Mouse (Mus musculus) cerebellum, postnatal 36 days (tissue): ENCODE results near the gene Gm49388.
"Not testable (repeated sequence)": the region's sequence is repeated elsewhere in the genome, so short reads cannot be mapped to it uniquely, and the experiment has no call there.

ENCODE experiments used
- DNase-seq, 2 experiments: peaks; one replicate each; pipeline ENCODE4 v3.0.0; 2021 to 2022; ENCODE audit warnings: mixed read lengths in 2 of 2

Gm49388 gene

GRCm38 (mm10) chr7:127808821-127809220 is 23.4 kb downstream of the Gm49388 start:
- DNase-seq, result no peak

GRCm38 (mm10) chr7:127809846-127810245 is 24.4 kb downstream of the Gm49388 start:
- DNase-seq, result no peak

GRCm38 (mm10) chr7:127810650-127811049 is 25.2 kb downstream of the Gm49388 start:
- DNase-seq, result no peak

GRCm38 (mm10) chr7:127811240-127811639 is 25.8 kb downstream of the Gm49388 start:
- no peak for DNase-seq

- peak in 1 of 2 experiments; percentile 59 for DNase-seq
Observed at GRCm38 (mm10) chr7:127812292-127812691, 26.9 kb downstream of the Gm49388 start.

DNA sequence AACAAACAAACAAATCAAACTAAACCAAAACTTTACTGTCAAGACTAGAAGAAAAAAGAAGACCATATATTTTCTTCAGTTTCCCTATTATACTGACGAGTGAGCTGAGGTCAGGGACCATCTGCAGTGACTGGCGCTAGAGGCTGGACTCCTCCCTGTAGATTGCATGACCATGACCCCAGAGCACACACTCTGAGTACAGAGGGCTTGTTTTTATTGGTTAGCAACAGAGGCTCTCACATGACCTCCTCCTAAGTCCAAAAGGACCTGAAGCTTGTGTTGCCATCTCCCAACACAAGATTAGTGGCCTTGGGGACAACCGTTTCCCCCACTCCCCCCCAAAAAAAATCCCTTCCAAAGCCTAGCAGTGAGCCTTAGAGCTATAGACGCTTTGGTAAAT is 28.4 kb downstream of the Gm49388 start:
- DNase-seq, result no peak

DNA sequence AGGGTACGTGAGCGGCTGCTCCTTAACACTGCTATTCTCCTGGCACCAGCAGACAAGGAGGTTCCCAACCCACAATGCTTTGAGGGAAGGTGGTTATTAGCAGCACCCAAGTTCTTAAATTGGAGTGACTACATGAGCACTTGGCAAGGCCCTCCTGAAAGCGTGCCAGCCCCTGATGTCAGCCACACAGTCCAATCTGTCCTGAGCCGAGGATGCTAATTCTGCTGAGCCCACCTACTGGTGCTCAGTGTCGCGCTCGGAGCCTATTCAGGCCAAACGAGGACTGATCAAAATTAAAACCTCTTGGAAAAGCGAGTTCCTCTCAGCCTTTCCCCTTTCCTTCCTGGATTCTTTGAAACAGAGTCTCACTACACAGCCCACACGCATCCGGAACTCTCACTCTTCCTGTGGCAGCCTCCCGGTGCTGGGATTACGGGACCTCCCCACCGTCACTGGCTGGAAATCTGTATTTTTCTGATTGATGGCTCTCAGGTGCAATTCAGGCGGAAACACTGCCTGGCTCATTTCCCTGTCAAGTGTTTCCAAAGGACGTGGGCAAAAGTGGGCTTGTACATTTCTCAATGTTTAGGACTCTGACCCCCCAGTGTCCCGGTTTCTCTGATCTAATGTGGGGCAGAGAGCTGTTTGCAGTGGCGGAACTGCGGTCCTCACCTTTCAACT is 29.0 kb downstream of the Gm49388 start:
- peak; percentile 98 to 99 for DNase-seq

DNA sequence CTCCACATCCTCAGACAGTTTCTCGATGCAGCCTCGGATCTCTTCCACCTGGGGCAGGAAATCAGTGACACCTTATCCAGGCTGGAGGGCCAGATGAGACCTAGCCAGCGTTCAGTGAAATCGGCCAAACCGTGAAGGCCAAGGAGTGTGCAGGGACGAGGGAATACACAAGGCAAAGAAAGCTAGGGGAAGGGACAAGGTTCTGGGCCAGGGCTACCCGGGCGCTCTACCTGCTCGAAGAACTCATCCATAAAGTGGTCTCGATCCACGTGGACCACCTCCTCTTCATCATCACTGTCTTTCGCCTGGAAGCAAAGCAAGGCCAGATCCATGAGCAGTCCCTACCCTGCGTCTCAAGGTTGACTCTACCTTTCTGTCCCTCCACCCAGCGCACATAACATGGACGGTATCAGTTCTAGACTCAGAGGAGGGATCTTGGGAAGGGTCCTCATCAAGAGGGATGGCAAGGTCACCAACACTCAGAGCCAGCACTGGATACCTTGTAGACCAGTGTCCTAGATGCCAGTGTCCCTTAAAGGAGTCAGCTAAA is 29.8 kb downstream of the Gm49388 start:
- peak in 1 of 2 experiments; percentile 21 for DNase-seq

GRCm38 (mm10) chr7:127815954-127816821 is 30.8 kb downstream of the Gm49388 start:
- DNase-seq, result peak; percentile 49

DNA sequence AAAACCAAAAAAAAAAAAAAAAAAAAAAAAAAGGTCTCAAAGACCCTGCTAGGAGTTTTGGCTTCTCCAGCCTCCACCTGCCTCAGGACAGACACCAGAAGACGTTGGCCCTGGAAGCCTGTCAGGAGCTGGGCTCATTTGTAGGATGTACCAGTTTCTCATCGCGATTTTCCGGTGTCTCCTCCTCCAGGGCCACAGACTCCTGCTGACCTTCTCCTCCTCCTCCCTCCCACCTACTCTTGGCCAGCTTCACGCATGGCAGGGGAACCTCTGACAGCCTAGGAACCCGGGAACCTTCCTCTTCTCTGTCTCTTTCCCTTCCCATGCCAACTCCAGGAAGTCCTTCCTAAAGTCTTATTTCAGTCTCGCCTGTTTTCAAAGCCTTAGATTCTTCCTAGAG is 31.6 kb downstream of the Gm49388 start:
- DNase-seq, result peak; percentile 22

GRCm38 (mm10) chr7:127817776-127818175 is 32.4 kb downstream of the Gm49388 start:
- DNase-seq, result peak in 1 of 2 experiments; percentile 10

DNA sequence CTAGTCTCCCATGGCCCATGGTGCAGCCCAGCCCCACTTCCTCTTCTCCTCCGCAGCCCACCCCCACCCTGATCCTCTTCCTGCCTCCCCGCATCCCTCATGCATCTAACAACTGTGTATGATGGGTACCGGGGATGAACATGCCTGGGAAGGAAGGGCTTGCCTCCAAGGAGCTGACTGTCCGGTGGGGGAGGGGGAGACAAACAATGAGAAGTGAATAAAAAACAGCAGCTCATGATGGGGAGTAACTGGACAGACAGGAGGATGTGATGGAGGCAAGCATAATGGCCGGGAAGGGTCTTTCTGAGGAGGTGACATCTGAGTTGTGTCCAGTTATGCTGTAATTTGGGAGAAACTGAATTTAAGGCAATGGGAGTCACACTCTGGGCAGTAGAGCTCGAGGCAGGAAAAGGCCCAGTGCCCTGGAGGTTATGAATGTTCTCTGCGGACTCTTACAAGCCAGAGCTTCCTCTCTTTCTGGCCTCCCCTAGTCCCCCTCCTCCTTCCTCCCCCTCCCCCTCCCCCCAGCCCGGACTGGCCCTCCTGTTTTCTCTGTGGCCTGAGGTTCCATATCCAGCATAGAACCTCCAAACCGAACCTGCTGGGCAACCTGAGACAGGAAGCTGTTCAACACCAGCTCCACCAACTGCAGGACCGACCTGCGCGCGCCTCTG is 35.6 kb downstream of the Gm49388 start:
- no peak for DNase-seq

GRCm38 (mm10) chr7:127822494-127822893 is 37.1 kb downstream of the Gm49388 start:
- no peak for DNase-seq

GRCm38 (mm10) chr7:127823236-127824171 is 38.1 kb downstream of the Gm49388 start:
- DNase-seq, result peak; percentile 60 to 62

GRCm38 (mm10) chr7:127824176-127824871 is 38.9 kb downstream of the Gm49388 start, which contains the start of the genes Stx4a and Stx1b:
Gene Stx4a (plus strand): TSS chr7:127824294.
Gene Stx1b (minus strand): TSS chr7:127824549.
- DNase-seq, result peak; percentile 76 to 87

DNA sequence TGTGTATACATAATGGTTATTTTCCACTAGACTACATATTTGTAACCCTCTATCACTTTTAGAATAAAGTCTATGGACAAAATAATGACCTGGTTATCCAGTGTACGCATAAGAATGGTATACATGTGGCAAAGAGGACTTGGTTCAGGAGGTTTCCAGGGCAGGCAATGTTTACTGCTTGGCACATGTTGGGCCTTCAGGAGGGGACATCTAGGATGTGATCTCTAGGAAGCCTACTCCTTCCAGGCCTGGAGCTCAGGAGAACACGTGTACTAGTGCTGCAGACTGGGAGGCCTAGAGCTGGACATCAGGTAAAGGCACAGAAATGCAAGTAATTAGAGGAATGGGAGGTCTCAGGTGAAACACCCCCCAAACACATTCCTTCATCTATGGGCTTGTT is 50.1 kb downstream of the Gm49388 start:
- no peak for DNase-seq

GRCm38 (mm10) chr7:127837473-127837872 is 52.1 kb downstream of the Gm49388 start:
- peak; percentile 50 to 52 for DNase-seq

GRCm38 (mm10) chr7:127837878-127838277 is 52.5 kb downstream of the Gm49388 start:
- DNase-seq, result peak in 1 of 2 experiments; percentile 33

DNA sequence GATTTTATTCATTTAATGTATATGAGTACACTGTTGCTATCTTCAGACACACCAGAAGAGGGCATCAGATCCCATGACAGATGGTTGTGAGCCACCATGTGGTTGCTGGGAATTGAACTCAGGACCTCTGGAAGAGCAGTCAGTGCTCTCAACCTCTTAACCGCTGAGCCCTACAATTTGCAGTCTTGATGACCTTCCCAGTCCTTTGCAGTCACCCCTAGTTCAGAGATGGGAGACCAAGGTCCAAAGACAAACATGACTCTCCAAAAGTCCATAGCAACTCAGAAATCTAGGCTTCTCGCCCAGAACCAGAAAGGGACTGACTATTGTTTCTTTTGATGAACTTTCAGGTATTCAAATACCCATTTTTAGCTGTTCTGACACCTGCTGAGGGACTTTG is 54.6 kb downstream of the Gm49388 start:
- not testable (repeated sequence) for DNase-seq

GRCm38 (mm10) chr7:127840886-127841285 is 55.5 kb downstream of the Gm49388 start:
- peak; percentile 78 to 82 for DNase-seq
